In genomic region chr2:135997361-135998150, GRCm38 (mm10) we compare ENCODE assay signal across 17 mouse cellular contexts. TPM values are rescaled to one million over a fixed set of nuclear protein-coding genes. Genes with fewer than 3 reads are reported as not detected.
A peak's percentile ranks its signal among the peaks of the same experiment; 100 is the strongest.
DNase-seq lines count a peak whose midpoint lies in the region; ATAC-seq lines count a peak whose summit lies in the region.
"Had no signal": no experiment of that assay in that cellular context is flagged by ENCODE, and none has a peak within 500 bp of the region (broad histone marks: within the 10 kb centered on the region; RNA-seq: fewer than 3 reads in every experiment).

No protein-coding gene starts in this region.

- peak; percentile 21 for ATAC-seq in frontal cortex, adult (ENCODE audit: low TSS enrichment)
- peak; percentile 22; the same call in 1 of the 2 replicates for ATAC-seq in neural tube, embryonic 12.5 days (ENCODE audit: low FRiP score, low read depth)
- ATAC-seq in hindbrain, embryonic 14.5 days (ENCODE audit: low FRiP score), result no peak; the same call in 1 of the 2 replicates
- peak; percentile 64; the same call in 1 of the 2 replicates for ATAC-seq in neural tube, embryonic 15.5 days (ENCODE audit: low FRiP score)
- ATAC-seq: liver, embryonic 12.5 days had no signal

- peak overlapping the region; percentile 42; the same call in 1 of the 2 replicates for H3K27ac ChIP-seq in neural tube, embryonic 12.5 days
- H3K27ac ChIP-seq in hindbrain, embryonic 14.5 days, result peak overlapping the region; percentile 86
- peak overlapping the region; percentile 80 for H3K27ac ChIP-seq in neural tube, embryonic 15.5 days (replicated peaks)
- H3K27ac ChIP-seq: liver, embryonic 12.5 days had no signal

- no peak overlapping the region for H3K4me3 ChIP-seq in neural tube, embryonic 12.5 days
- no peak overlapping the region for H3K4me3 ChIP-seq in hindbrain, embryonic 14.5 days (replicated peaks; ENCODE audit: low read length)
- H3K4me3 ChIP-seq in neural tube, embryonic 15.5 days (replicated peaks), result no peak overlapping the region
- H3K4me3 ChIP-seq: liver, embryonic 12.5 days had no signal

- no peaks in the 10 kb centered on the region for H3K27me3 ChIP-seq in neural tube, embryonic 12.5 days (replicated peaks)
- no peaks in the 10 kb centered on the region for H3K27me3 ChIP-seq in hindbrain, embryonic 14.5 days (ENCODE audit: control insufficient read depth, insufficient read depth, low read length)
- no peaks in the 10 kb centered on the region for H3K27me3 ChIP-seq in neural tube, embryonic 15.5 days (replicated peaks)
- H3K27me3 ChIP-seq: liver, embryonic 12.5 days had no signal

- no peak overlapping the region for H3K9ac ChIP-seq in neural tube, embryonic 12.5 days
- peak overlapping the region; percentile 29 for H3K9ac ChIP-seq in hindbrain, embryonic 14.5 days
- H3K9ac ChIP-seq in neural tube, embryonic 15.5 days (replicated peaks), result no peak overlapping the region; the same call in 1 of the 2 replicates
- H3K9ac ChIP-seq: liver, embryonic 12.5 days had no signal

- H3K36me3 ChIP-seq in neural tube, embryonic 12.5 days, result no peaks in the 10 kb centered on the region
- peaks cover 1% of the 10 kb centered on the region; the same call in 1 of the 2 replicates for H3K36me3 ChIP-seq in hindbrain, embryonic 14.5 days (replicated peaks; ENCODE audit: control insufficient read depth, insufficient read depth)
- peaks cover 5% of the 10 kb centered on the region for H3K36me3 ChIP-seq in neural tube, embryonic 15.5 days
- H3K36me3 ChIP-seq: G1E; liver, embryonic 12.5 days had no signal

- H3K4me2 ChIP-seq in neural tube, embryonic 12.5 days (replicated peaks), result peak overlapping the region; percentile 5; the same call in 1 of the 2 replicates
- peak overlapping the region; percentile 39 for H3K4me2 ChIP-seq in hindbrain, embryonic 14.5 days (replicated peaks)
- peak overlapping the region; percentile 39 for H3K4me2 ChIP-seq in neural tube, embryonic 15.5 days
- H3K4me2 ChIP-seq: liver, embryonic 12.5 days had no signal

- H3K4me1 ChIP-seq in neural tube, embryonic 12.5 days, result 0 out of 2 replicates have a peak, but pooled peaks cover 2% of the 10 kb centered on the region
- peaks cover 16% of the 10 kb centered on the region for H3K4me1 ChIP-seq in hindbrain, embryonic 14.5 days (replicated peaks; ENCODE audit: control insufficient read depth, insufficient read depth, low read length)
- H3K4me1 ChIP-seq in neural tube, embryonic 15.5 days, result peaks cover 15% of the 10 kb centered on the region
- H3K4me1 ChIP-seq: liver, embryonic 12.5 days had no signal

- 71% methylated on average over 18 of the region's 18 CpGs for WGBS in neural tube, embryonic 12.5 days
- WGBS in hindbrain, embryonic 14.5 days, result 42% methylated on average over 18 of the region's 18 CpGs
- 30% methylated on average over 18 of the region's 18 CpGs for WGBS in neural tube, embryonic 15.5 days

- no peaks in the 10 kb centered on the region for H3K9me3 ChIP-seq in neural tube, embryonic 12.5 days
- H3K9me3 ChIP-seq in hindbrain, embryonic 14.5 days (ENCODE audit: control insufficient read depth, low read length), result no peaks in the 10 kb centered on the region
- no peaks in the 10 kb centered on the region; the same call in 1 of the 2 replicates for H3K9me3 ChIP-seq in neural tube, embryonic 15.5 days (replicated peaks)
- H3K9me3 ChIP-seq: liver, embryonic 12.5 days had no signal

- no peak for DNase-seq in frontal cortex, adult 2 months (ENCODE audit: extremely low spot score in 1 of 2, low spot score in 1 of 2)
- no peak for DNase-seq in neural tube, embryonic 10.5 days (ENCODE audit: extremely low spot score, low spot score)
- peak; percentile 57 for DNase-seq in hindbrain, embryonic 14.5 days (ENCODE audit: low spot score)
- DNase-seq in lung, postnatal 4 days, result no peak
- DNase-seq in urinary bladder, adult 2 months (ENCODE audit: low spot score), result no peak
- DNase-seq: adrenal gland, postnatal 10 days; heart, postnatal 14 days; kidney, adult 11 months; kidney, postnatal 25 days; lung, postnatal 10 days had no signal

RNA-seq across cellular contexts. Expression of gene Lamp5, which starts 54.5 kb away (rescaled TPM):
- polyA plus RNA-seq in frontal cortex, adult 2 months (2012; rRNA removed), result 199 and 282 TPM in 2 replicates
- 167 and 171 TPM in 2 replicates for polyA plus RNA-seq in neural tube, embryonic 12.5 days (2016; fragmentation: Nextera tagmentation; extraction: Ambion mirVana)
- 227 and 267 TPM in 2 replicates for polyA plus RNA-seq in hindbrain, embryonic 14.5 days (2014; fragmentation: Nextera tagmentation; extraction: Ambion mirVana)
- 254 and 315 TPM in 2 replicates for polyA plus RNA-seq in neural tube, embryonic 15.5 days (2015; fragmentation: Nextera tagmentation; extraction: Ambion mirVana)
- polyA plus RNA-seq in urinary bladder, adult 2 months (2012; rRNA removed), result not detected in 2 replicates
- polyA plus RNA-seq: G1E; liver, embryonic 12.5 days; small intestine, adult 2 months; stomach, embryonic 14.5 days had no signal

Comparison
In these comparisons a context has a peak if more than half of its experiments do, and no peak if none do; other contexts are left out.
1. RNA of gene Lamp5, which starts 54.5 kb away (polyA plus RNA-seq): 254 to 315 TPM in neural tube, embryonic 15.5 days, 227 to 267 TPM in hindbrain, embryonic 14.5 days, 199 to 282 TPM in frontal cortex, adult 2 months and 167 to 171 TPM in neural tube, embryonic 12.5 days; not detected in urinary bladder, adult 2 months; every median in the first group is over 100 times any median in the second.
2. Peak in every context shown above with its lines, with median percentiles within 50 percentile points of each other: H3K27ac ChIP-seq and H3K4me2 ChIP-seq.